Mouse (Mus musculus): ENCODE results near the gene Mef2d. TPM values are rescaled to one million over a fixed set of nuclear protein-coding genes. Genes with fewer than 3 reads are reported as not detected.

Mef2d gene
- polyA plus RNA-seq, 1 experiment, result 41.5 TPM

GRCm38 (mm10) chr3:88206901-88207371 lies 64.8 kb downstream of the Mef2d start:
- TF ChIP-seq POLR2A (IDR thresholded peaks at IDR 0.05; ENCODE audit: insufficient read depth, low read length), result no peak
- TF ChIP-seq EP300 (IDR thresholded peaks at IDR 0.05; ENCODE audit: insufficient read depth, low read depth, low read length), result no peak
- TF ChIP-seq CTCF (IDR thresholded peaks at IDR 0.05; ENCODE audit: low read depth, low read length), result no peak
- no peaks in the 10 kb centered on the region for H3K36me3 ChIP-seq (ENCODE audit: control insufficient read depth, insufficient read depth, low read length, poor library complexity, severe bottlenecking)
- no peaks in the 10 kb centered on the region for H3K9me3 ChIP-seq (replicated peaks; ENCODE audit: control insufficient read depth, insufficient read depth, low read length, poor library complexity, severe bottlenecking)
- no peak overlapping the region for H3K27ac ChIP-seq (ENCODE audit: insufficient read depth, low read length)
- no peaks in the 10 kb centered on the region for H3K4me1 ChIP-seq (ENCODE audit: control insufficient read depth, insufficient read depth, low read length)
- no peak overlapping the region for H3K9ac ChIP-seq (ENCODE audit: low read depth, poor library complexity, severe bottlenecking)
- peaks cover 8% of the 10 kb centered on the region for H3K27me3 ChIP-seq (ENCODE audit: control insufficient read depth, insufficient read depth, low read length, poor library complexity, severe bottlenecking)
- H3K4me3 ChIP-seq (ENCODE audit: low read depth, low read length), result no peak overlapping the region

- H3K9me3 ChIP-seq (replicated peaks; ENCODE audit: control insufficient read depth, insufficient read depth, low read length, poor library complexity, severe bottlenecking), result no peaks in the 10 kb centered on the region
- H3K36me3 ChIP-seq (ENCODE audit: control insufficient read depth, insufficient read depth, low read length, poor library complexity, severe bottlenecking), result no peaks in the 10 kb centered on the region
- peaks cover 8% of the 10 kb centered on the region; the same call in 1 of the 2 replicates for H3K27me3 ChIP-seq (ENCODE audit: control insufficient read depth, insufficient read depth, low read length, poor library complexity, severe bottlenecking)
- H3K4me1 ChIP-seq (ENCODE audit: control insufficient read depth, insufficient read depth, low read length), result no peaks in the 10 kb centered on the region
- H3K9ac ChIP-seq (ENCODE audit: low read depth, poor library complexity, severe bottlenecking), result no peak overlapping the region
- no peak overlapping the region for H3K4me3 ChIP-seq (ENCODE audit: low read depth, low read length)
- H3K27ac ChIP-seq (ENCODE audit: insufficient read depth, low read length), result no peak overlapping the region
- TF ChIP-seq CTCF (IDR thresholded peaks at IDR 0.05; ENCODE audit: low read depth, low read length) (no peak), EP300 (IDR thresholded peaks at IDR 0.05; ENCODE audit: insufficient read depth, low read depth, low read length) (no peak), POLR2A (IDR thresholded peaks at IDR 0.05; ENCODE audit: insufficient read depth, low read length) (no peak)
Measured at GRCm38 (mm10) chr3:88207451-88208100, 65.4 kb downstream of the Mef2d start.

- Histone ChIP-seq H3K27me3 (ENCODE audit: control insufficient read depth, insufficient read depth, low read length, poor library complexity, severe bottlenecking) (peaks cover 8% of the 10 kb centered on the region; the same call in 1 of the 2 replicates), H3K4me3 (ENCODE audit: low read depth, low read length) (no peak overlapping the region), H3K36me3 (ENCODE audit: control insufficient read depth, insufficient read depth, low read length, poor library complexity, severe bottlenecking) (no peaks in the 10 kb centered on the region), H3K4me1 (ENCODE audit: control insufficient read depth, insufficient read depth, low read length) (no peaks in the 10 kb centered on the region), H3K9ac (ENCODE audit: low read depth, poor library complexity, severe bottlenecking) (no peak overlapping the region), H3K27ac (ENCODE audit: insufficient read depth, low read length) (no peak overlapping the region), H3K9me3 (replicated peaks; ENCODE audit: control insufficient read depth, insufficient read depth, low read length, poor library complexity, severe bottlenecking) (no peaks in the 10 kb centered on the region)
- TF ChIP-seq POLR2A (IDR thresholded peaks at IDR 0.05; ENCODE audit: insufficient read depth, low read length), result no peak
- TF ChIP-seq EP300 (IDR thresholded peaks at IDR 0.05; ENCODE audit: insufficient read depth, low read depth, low read length), result no peak
- no peak for TF ChIP-seq CTCF (IDR thresholded peaks at IDR 0.05; ENCODE audit: low read depth, low read length)
Measured at GRCm38 (mm10) chr3:88208226-88208720, 66.1 kb downstream of the Mef2d start.

- TF ChIP-seq CTCF (IDR thresholded peaks at IDR 0.05; ENCODE audit: low read depth, low read length) (no peak), EP300 (IDR thresholded peaks at IDR 0.05; ENCODE audit: insufficient read depth, low read depth, low read length) (no peak), POLR2A (IDR thresholded peaks at IDR 0.05; ENCODE audit: insufficient read depth, low read length) (no peak)
- Histone ChIP-seq H3K36me3 (ENCODE audit: control insufficient read depth, insufficient read depth, low read length, poor library complexity, severe bottlenecking) (no peaks in the 10 kb centered on the region), H3K27ac (ENCODE audit: insufficient read depth, low read length) (no peak overlapping the region), H3K9me3 (replicated peaks; ENCODE audit: control insufficient read depth, insufficient read depth, low read length, poor library complexity, severe bottlenecking) (no peaks in the 10 kb centered on the region), H3K9ac (ENCODE audit: low read depth, poor library complexity, severe bottlenecking) (no peak overlapping the region), H3K4me1 (ENCODE audit: control insufficient read depth, insufficient read depth, low read length) (no peaks in the 10 kb centered on the region), H3K27me3 (ENCODE audit: control insufficient read depth, insufficient read depth, low read length, poor library complexity, severe bottlenecking) (peaks cover 3% of the 10 kb centered on the region; the same call in 1 of the 2 replicates), H3K4me3 (ENCODE audit: low read depth, low read length) (no peak overlapping the region)
Measured at GRCm38 (mm10) chr3:88209306-88209705, 67.1 kb downstream of the Mef2d start.

- H3K9ac ChIP-seq (ENCODE audit: low read depth, poor library complexity, severe bottlenecking), result no peak overlapping the region
- peaks cover 10% of the 10 kb centered on the region; the same call in 1 of the 2 replicates for H3K27me3 ChIP-seq (ENCODE audit: control insufficient read depth, insufficient read depth, low read length, poor library complexity, severe bottlenecking)
- no peaks in the 10 kb centered on the region for H3K4me1 ChIP-seq (ENCODE audit: control insufficient read depth, insufficient read depth, low read length)
- no peak overlapping the region for H3K4me3 ChIP-seq (ENCODE audit: low read depth, low read length)
- TF ChIP-seq CTCF (IDR thresholded peaks at IDR 0.05; ENCODE audit: low read depth, low read length), result no peak
- no peak for TF ChIP-seq EP300 (IDR thresholded peaks at IDR 0.05; ENCODE audit: insufficient read depth, low read depth, low read length)
- no peak for TF ChIP-seq POLR2A (IDR thresholded peaks at IDR 0.05; ENCODE audit: insufficient read depth, low read length)
- no peaks in the 10 kb centered on the region for H3K36me3 ChIP-seq (ENCODE audit: control insufficient read depth, insufficient read depth, low read length, poor library complexity, severe bottlenecking)
- H3K9me3 ChIP-seq (replicated peaks; ENCODE audit: control insufficient read depth, insufficient read depth, low read length, poor library complexity, severe bottlenecking), result no peaks in the 10 kb centered on the region
- no peak overlapping the region for H3K27ac ChIP-seq (ENCODE audit: insufficient read depth, low read length)
Measured at GRCm38 (mm10) chr3:88210121-88210520, 67.9 kb downstream of the Mef2d start.

- no peaks in the 10 kb centered on the region for H3K9me3 ChIP-seq (replicated peaks; ENCODE audit: control insufficient read depth, insufficient read depth, low read length, poor library complexity, severe bottlenecking)
- peaks cover 17% of the 10 kb centered on the region; the same call in 1 of the 2 replicates for H3K27me3 ChIP-seq (ENCODE audit: control insufficient read depth, insufficient read depth, low read length, poor library complexity, severe bottlenecking)
- H3K27ac ChIP-seq (ENCODE audit: insufficient read depth, low read length), result no peak overlapping the region
- TF ChIP-seq EP300 (IDR thresholded peaks at IDR 0.05; ENCODE audit: insufficient read depth, low read depth, low read length) (no peak), POLR2A (IDR thresholded peaks at IDR 0.05; ENCODE audit: insufficient read depth, low read length) (no peak), CTCF (IDR thresholded peaks at IDR 0.05; ENCODE audit: low read depth, low read length) (no peak)
- H3K4me3 ChIP-seq (ENCODE audit: low read depth, low read length), result no peak overlapping the region
- no peaks in the 10 kb centered on the region for H3K36me3 ChIP-seq (ENCODE audit: control insufficient read depth, insufficient read depth, low read length, poor library complexity, severe bottlenecking)
- H3K4me1 ChIP-seq (ENCODE audit: control insufficient read depth, insufficient read depth, low read length), result no peaks in the 10 kb centered on the region
- no peak overlapping the region for H3K9ac ChIP-seq (ENCODE audit: low read depth, poor library complexity, severe bottlenecking)
Measured at GRCm38 (mm10) chr3:88210918-88211317, 68.7 kb downstream of the Mef2d start.

Data from ES-Bruce4 (cell line).